Mouse (Mus musculus) embryonic facial prominence, embryonic 11.5 days (tissue): Measurements from ENCODE around the gene Gm28230. TPM values are rescaled to one million over a fixed set of nuclear protein-coding genes. Genes with fewer than 3 reads are reported as not detected.
A peak's percentile ranks its signal among the peaks of the same experiment; 100 is the strongest.

ENCODE experiments used
- ATAC-seq: fragments of 200-750 bp; cut with Nextera tagmentation; replicated peaks from 2 replicates; pipeline ENCODE4 v1.8.0; 2017; ENCODE audit warnings: low read depth; ENCODE audit not compliant: insufficient number of reproducible peaks, low FRiP score, low TSS enrichment
- DNase-seq: peaks from one replicate; pipeline ENCODE4 v3.0.0-alpha.2; 2015; ENCODE audit warnings: low spot score
- H3K27ac ChIP-seq: fragments of 300-500 bp; sonication (generic); replicated peaks from 2 replicates; pipeline ENCODE4 v1.5.1; 2014; ENCODE audit warnings: mild to moderate bottlenecking, low read depth, low read length, control low read depth
- H3K27me3 ChIP-seq: fragments of 300-500 bp; sonication (generic); 2 replicates; pipeline ENCODE4 v1.6.1; 2014; ENCODE audit warnings: mild to moderate bottlenecking, low read length, moderate library complexity, mixed read lengths; ENCODE audit not compliant: control insufficient read depth, insufficient read depth
- H3K36me3 ChIP-seq: fragments of 300-500 bp; sonication (generic); replicated peaks from 2 replicates; pipeline ENCODE4 v1.6.1; 2014; ENCODE audit warnings: low read depth, mild to moderate bottlenecking, low read length, moderate library complexity, mixed read lengths; ENCODE audit not compliant: control insufficient read depth, insufficient read depth
- H3K4me1 ChIP-seq: fragments of 300-500 bp; sonication (generic); 2 replicates; pipeline ENCODE4 v1.6.1; 2014; ENCODE audit warnings: low read length, mixed read lengths; ENCODE audit not compliant: control insufficient read depth, insufficient read depth
- H3K4me2 ChIP-seq: fragments of 300-500 bp; sonication (generic); 2 replicates; pipeline ENCODE4 v1.6.1; 2014; ENCODE audit warnings: low read depth, mild to moderate bottlenecking, control low read depth, low read length, moderate library complexity
- H3K4me3 ChIP-seq: fragments of 300-500 bp; sonication (generic); 2 replicates; pipeline ENCODE4 v1.5.1; 2014; ENCODE audit warnings: low read depth, low read length, control low read depth
- H3K9ac ChIP-seq: fragments of 300-500 bp; sonication (generic); replicated peaks from 2 replicates; pipeline ENCODE4 v1.6.1; 2014; ENCODE audit warnings: mild to moderate bottlenecking, control low read depth, low read length
- H3K9me3 ChIP-seq: fragments of 300-500 bp; sonication (generic); replicated peaks from 2 replicates; pipeline ENCODE4 v1.6.1; 2016; ENCODE audit warnings: mild to moderate bottlenecking, low read length, inconsistent platforms, mixed read lengths; ENCODE audit not compliant: control insufficient read depth
- WGBS: fragments of 180-500 bp; shearing (Covaris S2); extraction: QIAGEN DNeasy Blood & Tissue Kit; methylation state at CpG from one replicate; pipeline ENCODE4 v1.1.7; 2014; 5-methylcytosine and 5-hydroxymethylcytosine counted together
- polyA plus RNA-seq: library from polyadenylated mRNA; unstranded; fragments of >200 nt; fragmentation: Nextera tagmentation; extraction: Ambion mirVana; gene quantifications from 2 replicates; pipeline ENCODE4 v1.2.1, GENCODE M21; 2014

The Gm28230 gene
- polyA plus RNA-seq, 1 experiment from 2014 or later: not detected

DNA sequence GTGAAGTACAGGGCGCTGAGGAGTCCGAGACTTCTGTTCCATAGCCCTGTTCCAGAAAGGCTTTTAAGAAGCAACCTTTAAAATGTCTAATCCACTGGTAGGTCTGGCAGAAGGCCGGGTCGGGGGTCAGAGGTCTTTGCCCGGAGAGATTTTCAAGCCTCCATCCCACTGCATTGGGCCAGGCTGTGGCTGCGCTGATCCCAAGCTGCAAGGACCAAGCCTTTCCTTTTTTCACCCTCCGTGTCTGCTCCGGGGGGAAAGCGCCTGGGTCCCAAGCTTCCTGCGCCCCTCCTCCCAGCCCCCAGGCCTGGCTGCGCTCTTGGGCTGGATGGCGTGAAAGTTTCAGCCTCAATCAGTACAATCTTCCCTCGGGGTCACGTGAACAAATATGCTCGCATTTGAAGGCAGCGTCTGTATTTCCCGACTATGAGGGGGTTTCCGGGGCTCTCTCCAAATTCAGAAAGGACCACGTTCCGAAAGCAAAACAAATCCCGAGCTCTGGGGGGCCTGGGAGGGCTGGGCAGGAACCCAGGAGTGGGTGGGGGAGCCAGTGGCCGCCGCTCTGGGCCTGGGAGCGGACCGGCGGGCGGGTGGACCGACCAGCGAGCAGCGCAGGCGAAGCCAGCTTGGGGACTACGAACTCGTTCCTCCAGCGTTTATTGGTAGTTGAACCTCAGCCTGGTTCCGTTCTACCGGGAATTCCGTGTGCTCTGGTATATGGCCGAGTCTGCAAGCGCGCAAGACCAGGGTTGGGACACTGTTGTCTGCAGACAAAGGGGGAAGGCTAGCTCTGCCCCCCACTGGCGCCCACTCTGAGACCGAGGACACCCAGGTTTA is 9.5 kb downstream of the Gm28230 start:
- ATAC-seq (no peak), DNase-seq (peak; percentile 26)
- no peak overlapping the region for H3K9ac ChIP-seq
- WGBS: under 1% methylated on average over 42 of the region's 42 CpGs
- no peaks in the 10 kb centered on the region for H3K36me3 ChIP-seq
- peaks cover 95% of the 10 kb centered on the region for H3K27me3 ChIP-seq
- no peak overlapping the region for H3K27ac ChIP-seq
- no peak overlapping the region for H3K4me3 ChIP-seq
- H3K9me3 ChIP-seq: no peaks in the 10 kb centered on the region
- no peaks in the 10 kb centered on the region for H3K4me1 ChIP-seq
- peak overlapping the region; percentile 5; the same call in 1 of the 2 replicates for H3K4me2 ChIP-seq

DNA sequence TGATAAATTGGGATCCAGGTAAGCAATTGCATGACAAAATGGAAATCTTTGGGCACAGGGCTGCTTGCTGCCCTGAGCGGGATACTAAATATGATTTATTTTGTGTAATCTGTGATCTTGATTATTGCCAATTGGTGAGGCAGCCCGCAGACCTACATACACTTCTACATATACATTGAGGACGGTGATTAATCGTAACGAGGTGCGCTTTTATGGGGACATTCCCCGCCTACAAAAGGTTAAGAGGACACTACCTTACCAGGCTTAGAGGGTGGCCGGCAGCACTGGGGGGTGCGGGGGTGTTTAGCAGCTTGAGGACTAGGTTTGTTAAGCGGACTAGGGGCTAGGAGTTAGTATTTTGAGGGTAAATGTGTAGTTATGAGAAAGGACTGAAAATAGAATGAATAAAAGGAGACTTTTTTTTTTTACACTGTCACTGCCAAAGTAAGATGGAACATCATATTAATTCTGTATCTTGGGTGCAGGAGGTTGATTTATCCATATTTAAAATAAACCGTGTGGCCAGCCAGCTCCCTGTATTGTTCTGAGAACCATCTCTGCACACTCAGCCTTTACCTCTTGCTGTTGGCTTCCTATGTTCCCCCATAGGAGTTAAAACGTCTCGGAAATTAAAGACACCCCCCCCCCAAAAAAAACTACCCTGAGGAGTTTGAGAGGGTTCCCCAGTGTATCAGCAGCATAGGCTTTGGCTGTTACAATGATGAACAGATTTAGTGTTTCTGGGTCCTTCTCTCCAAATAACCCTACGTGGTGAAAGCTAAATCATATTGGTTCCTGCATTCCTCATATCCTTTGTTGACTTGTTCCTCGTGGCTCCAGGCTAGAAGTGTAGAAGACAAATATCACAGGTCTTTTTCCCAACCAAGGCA is 10.4 kb downstream of the Gm28230 start:
- ATAC-seq (no peak), DNase-seq (no peak)
- H3K9ac ChIP-seq: no peak overlapping the region
- H3K27ac ChIP-seq: no peak overlapping the region
- H3K4me3 ChIP-seq: no peak overlapping the region
- H3K27me3 ChIP-seq: peaks cover 97% of the 10 kb centered on the region
- H3K36me3 ChIP-seq: no peaks in the 10 kb centered on the region
- H3K4me1 ChIP-seq: no peaks in the 10 kb centered on the region
- 2% methylated on average over 15 of the region's 15 CpGs for WGBS
- no peaks in the 10 kb centered on the region for H3K9me3 ChIP-seq
- no peak overlapping the region for H3K4me2 ChIP-seq

DNA sequence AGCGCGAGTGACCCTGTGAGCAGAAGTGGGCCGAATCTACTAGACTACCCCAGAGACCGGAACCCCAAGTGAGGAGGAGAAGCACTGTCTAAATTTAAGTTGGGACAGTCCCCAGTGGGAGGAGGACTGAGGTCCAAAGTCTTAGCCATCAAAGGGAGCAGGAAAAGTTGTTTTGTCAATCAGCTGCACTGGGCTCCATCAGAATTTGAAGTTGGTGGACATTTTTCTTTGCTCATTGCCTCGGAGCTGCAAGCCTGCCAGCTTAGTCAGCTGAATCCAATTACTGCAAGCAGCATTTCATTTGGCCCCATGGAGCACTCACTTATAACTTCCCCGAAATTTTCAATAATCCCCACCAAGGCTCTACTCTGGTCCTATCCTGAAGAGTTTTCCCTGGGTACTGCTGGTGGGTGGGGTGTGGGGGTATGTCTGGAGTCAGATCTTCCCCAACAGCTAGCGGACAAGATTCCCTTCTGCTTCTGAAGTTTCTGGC is 11.1 kb downstream of the Gm28230 start:
- Histone ChIP-seq H3K9me3 (no peaks in the 10 kb centered on the region), H3K4me1 (no peaks in the 10 kb centered on the region), H3K4me2 (no peak overlapping the region), H3K9ac (no peak overlapping the region), H3K36me3 (no peaks in the 10 kb centered on the region), H3K27me3 (peaks cover 91% of the 10 kb centered on the region), H3K27ac (no peak overlapping the region), H3K4me3 (no peak overlapping the region)
- DNase-seq: no peak
- no peak for ATAC-seq
- 2% methylated on average over 7 of the region's 7 CpGs for WGBS

DNA sequence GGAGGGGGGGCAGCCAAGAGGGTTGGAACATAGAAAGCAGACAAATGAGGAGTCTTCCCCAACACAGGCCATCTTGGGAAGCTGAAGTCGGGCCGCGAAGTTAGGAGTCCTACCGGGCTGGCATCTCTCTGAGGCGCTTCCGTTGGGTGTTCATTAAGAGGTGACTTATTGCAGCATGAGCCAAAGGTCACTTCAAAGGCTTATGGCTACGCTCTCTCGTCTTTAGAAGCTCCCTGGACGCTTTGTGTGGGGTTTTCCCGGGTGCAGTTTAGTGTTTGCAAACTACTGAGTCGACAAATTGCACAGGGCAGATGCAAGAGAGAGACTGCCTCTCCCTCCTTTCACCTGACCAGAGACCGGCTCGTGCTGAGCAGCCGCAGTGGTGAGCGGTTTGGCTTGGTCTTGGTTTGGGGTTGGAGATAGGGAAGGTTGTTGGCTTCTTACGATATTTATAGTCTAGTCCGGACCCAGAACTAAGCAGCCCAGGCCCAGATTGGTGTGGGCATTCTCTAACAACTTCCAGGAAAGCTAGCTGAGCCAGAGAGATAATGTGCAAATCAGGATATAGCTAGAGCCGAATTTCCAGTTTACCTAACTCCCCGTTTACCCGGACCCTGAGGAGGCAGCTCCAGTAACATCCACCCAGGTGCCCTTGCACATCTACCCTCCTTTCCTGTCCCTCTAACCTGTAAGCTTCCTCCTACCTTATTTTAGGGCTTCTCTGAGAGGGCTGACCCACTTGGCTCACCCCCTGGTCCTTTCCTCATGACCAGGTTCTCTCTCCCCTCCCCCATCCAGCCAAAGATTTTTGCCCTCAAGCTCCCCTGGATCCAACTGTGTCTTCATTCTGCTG is 12.3 kb downstream of the Gm28230 start:
- Histone ChIP-seq H3K36me3 (no peaks in the 10 kb centered on the region), H3K4me3 (no peak overlapping the region), H3K9ac (no peak overlapping the region; the same call in 1 of the 2 replicates), H3K4me1 (no peaks in the 10 kb centered on the region), H3K27me3 (peaks cover 89% of the 10 kb centered on the region), H3K27ac (no peak overlapping the region), H3K4me2 (no peak overlapping the region), H3K9me3 (no peaks in the 10 kb centered on the region)
- ATAC-seq: no peak
- WGBS: under 1% methylated on average over 20 of the region's 20 CpGs
- DNase-seq: no peak

DNA sequence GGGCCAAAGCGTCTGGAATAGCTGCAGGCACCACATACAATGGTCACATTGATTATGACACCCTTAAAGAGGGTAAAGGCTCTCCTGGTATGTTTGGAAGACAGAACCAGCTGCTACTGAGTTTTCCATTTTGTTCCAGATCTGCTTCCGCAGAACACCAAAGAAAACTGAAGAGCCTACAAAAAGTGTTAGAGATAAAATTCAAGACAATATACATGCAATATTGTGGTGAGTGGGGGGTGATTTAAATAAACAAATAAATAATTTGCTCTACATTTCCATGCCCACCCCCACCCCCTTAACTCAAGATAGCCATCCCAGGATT is 12.9 kb downstream of the Gm28230 start:
- Histone ChIP-seq H3K27ac (no peak overlapping the region), H3K9ac (no peak overlapping the region), H3K27me3 (peaks cover 92% of the 10 kb centered on the region), H3K4me1 (no peaks in the 10 kb centered on the region), H3K9me3 (no peaks in the 10 kb centered on the region), H3K4me2 (no peak overlapping the region), H3K4me3 (no peak overlapping the region), H3K36me3 (no peaks in the 10 kb centered on the region)
- ATAC-seq: no peak
- DNase-seq: no peak
- WGBS: 2% methylated on average over 2 of the region's 2 CpGs

DNA sequence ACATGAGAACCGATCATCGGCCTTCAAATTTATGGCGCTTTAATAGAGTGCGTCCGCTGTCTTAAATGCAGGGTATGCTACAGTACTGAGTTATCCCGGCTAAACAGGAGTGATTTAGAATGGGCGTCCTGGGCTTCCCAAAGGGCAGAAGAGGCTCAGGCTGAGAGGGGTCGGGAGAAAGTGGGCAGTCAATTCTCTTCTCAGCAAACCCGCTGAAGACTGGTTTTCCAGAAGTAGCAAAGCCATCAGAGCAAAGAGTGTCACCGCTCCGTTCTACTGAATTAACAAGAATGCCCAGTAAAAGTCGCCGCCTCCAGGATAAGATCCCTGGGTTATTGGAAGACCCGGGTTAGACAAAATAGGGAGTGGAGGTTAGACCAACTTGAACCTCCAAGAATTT is 13.3 kb downstream of the Gm28230 start:
- no peak overlapping the region for H3K9ac ChIP-seq
- no peaks in the 10 kb centered on the region for H3K9me3 ChIP-seq
- H3K4me2 ChIP-seq: no peak overlapping the region
- no peak overlapping the region for H3K27ac ChIP-seq
- no peak for DNase-seq
- H3K4me3 ChIP-seq: no peak overlapping the region
- 1% methylated on average over 14 of the region's 14 CpGs for WGBS
- no peaks in the 10 kb centered on the region for H3K4me1 ChIP-seq
- peaks cover 92% of the 10 kb centered on the region for H3K27me3 ChIP-seq
- H3K36me3 ChIP-seq: no peaks in the 10 kb centered on the region
- no peak for ATAC-seq

DNA sequence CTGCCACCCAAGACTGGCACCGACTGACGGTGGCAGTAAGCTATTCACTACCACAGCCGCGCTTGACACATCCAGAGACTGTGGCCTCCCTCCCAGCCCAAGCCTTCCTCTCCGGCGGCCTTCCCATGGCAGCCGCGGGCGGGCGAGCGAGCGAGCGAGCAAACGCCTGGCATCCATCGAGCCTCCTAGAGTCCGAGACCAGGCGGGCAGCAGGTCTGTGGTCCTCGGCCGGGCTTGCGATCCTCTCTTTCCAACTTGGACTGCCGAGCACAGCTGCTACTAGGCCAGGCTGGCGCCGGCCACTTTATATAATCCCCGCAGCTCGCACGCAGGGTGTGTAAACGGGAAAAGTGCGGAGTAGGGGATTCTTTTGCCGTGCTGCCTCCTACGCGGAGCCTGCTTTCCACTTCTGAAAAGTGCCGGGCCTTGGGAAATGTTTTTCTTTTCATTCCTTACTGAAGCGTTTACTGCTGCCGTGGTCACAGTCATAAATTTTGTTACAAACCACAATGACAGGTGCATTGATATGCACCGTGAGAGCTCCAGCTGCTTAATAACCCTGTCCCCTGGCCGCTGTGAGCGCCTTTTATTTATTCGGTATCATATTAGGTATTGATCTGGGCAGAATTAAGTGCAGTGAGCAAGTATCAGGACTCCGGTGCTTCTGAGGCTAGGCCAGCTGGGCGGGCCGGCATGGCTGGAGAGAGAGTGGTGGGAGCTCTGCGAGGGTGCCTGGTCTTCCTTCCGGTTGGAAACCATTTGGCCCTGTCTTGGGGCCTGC is 14.0 kb downstream of the Gm28230 start:
- Histone ChIP-seq H3K9ac (no peak overlapping the region), H3K27me3 (peaks cover 92% of the 10 kb centered on the region), H3K4me3 (no peak overlapping the region), H3K4me1 (no peaks in the 10 kb centered on the region), H3K9me3 (no peaks in the 10 kb centered on the region), H3K4me2 (no peak overlapping the region), H3K27ac (no peak overlapping the region), H3K36me3 (no peaks in the 10 kb centered on the region)
- under 1% methylated on average over 43 of the region's 43 CpGs for WGBS
- ATAC-seq: no peak
- DNase-seq: no peak
